Mouse (Mus musculus): ENCODE results near the gene Rab3il1.

Rab3il1 gene

GRCm38 (mm10) chr19:9982852-9983542 lies 18.5 kb upstream of the Rab3il1 start:
- DNase-seq (ENCODE audit: low read depth, low spot score): peak; percentile 41

DNA sequence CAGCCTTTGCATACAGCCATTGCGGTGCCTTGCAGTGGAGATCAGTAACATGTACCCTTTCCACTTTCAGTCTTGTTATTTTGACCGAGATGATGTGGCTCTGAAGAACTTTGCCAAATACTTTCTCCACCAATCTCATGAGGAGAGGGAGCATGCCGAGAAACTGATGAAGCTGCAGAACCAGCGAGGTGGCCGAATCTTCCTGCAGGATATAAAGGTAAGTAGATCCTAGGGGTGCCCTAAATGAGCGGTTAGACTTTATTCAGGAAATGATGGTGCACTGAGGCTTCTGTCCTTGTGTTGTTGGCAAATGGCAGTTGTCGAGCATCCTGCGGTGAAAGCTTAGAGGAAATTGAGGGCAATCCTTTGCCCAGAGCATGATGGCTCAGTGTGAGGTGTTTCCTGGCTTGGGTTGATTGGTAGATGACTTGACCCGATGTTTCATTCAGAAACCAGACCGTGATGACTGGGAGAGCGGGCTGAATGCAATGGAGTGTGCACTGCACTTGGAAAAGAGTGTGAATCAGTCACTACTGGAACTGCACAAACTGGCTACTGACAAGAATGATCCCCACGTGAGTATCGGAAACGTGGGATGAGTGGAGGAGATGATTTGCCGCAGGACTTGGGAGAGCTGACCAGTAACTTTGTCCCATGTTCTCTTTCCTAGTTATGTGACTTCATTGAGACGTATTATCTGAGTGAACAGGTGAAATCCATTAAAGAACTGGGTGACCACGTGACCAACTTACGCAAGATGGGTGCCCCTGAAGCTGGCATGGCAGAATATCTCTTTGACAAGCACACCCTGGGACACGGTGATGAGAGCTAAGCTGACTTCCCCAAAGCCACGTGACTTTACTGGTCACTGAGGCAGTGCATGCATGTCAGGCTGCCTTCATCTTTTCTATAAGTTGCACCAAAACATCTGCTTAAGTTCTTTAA lies 17.1 kb upstream of the Rab3il1 start:
- no peak for DNase-seq (ENCODE audit: low read depth, low spot score)

DNA sequence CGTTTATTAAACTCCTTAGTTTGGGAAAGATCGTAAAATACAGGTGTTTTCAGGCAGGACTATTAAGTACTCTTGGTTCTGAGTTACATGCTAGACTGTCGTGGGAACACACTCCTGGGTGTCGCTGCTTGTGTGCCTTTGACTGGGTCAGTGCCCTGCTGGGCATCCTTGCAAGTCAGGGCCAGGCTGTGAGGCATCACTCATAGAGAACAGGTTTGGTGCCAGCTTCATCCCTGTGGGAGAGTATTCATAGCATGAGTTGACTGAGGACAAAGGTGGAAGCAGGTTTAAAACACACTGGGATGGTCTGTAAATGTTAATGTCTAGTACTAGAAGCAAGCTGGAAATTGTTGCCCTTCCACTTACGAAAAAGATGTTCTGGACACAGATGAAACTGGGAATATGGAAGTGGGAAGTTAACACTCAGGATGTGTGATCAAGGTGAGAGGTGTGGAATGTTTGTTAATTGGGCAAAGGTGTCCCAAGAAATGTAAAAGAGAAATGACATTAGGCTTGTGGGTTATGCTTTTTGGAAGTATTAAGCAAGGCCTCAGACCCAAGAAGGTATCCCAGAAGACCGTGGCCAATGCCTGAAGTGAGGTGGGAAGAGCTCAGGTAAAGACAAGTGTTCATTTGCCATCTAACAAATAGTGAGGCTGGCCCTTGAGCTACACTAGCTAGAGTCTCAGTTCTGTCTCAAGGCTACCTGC lies 16.1 kb upstream of the Rab3il1 start:
- DNase-seq (ENCODE audit: low read depth, low spot score): no peak

GRCm38 (mm10) chr19:9985900-9986421 lies 15.5 kb upstream of the Rab3il1 start:
- no peak for DNase-seq (ENCODE audit: low read depth, low spot score)

- DNase-seq (ENCODE audit: low read depth, low spot score): no peak
Observed at GRCm38 (mm10) chr19:9987192-9987591, 14.3 kb upstream of the Rab3il1 start.

GRCm38 (mm10) chr19:9987593-9987992 lies 13.9 kb upstream of the Rab3il1 start:
- DNase-seq (ENCODE audit: low read depth, low spot score): no peak

DNA sequence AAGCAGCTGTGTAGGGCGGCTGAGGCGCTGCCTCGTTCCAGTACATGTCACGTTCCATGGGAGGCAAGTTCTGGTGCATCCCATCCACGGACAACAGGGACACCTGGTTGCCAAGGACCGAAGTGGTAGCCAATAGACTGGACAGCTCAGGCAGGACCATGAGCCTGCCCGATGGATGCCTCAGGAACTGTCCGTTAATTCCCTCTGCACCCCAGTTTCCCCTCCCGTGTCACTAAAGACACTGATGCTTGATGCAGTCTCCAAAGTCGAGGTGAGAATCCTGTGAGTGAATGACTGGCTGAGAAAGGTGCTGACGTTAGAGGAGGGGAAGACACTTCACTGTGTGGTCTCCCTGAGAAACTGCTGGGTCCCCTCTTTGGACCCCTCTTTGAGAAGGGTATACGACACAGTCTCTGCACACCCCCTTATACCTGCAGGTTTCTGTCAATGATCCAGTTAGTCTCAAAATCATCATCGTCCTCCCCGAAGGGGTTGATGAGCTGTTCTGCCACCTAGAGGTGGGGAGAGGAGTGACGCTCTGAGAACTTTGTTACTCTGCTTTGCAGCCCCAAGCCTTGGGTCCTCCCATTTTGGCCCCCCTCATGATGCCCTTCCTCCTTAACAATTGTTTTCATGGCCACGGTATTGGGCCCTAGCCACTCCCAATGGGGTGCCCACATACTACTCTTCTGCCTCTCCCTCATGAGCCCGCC lies 12.1 kb upstream of the Rab3il1 start:
- DNase-seq (ENCODE audit: low read depth, low spot score): peak; percentile 34

DNA sequence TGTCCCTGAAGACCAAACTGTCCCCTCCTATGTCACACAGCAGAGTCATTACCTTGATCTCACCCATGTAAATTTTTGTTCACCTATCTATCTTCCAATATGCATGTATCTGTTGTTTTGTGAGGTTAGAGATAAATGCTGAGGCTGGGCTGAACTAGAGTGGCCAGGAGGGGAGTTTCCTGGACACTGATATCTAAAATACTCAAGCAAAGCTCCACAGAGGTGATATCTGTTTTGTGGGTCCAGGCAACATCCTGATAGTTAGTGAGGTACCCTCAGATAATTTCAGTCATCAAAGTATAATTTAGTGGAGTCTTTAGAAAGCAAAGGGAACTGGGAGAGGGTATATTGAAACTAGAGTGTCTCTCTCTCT lies 11.6 kb upstream of the Rab3il1 start:
- no peak for DNase-seq (ENCODE audit: low read depth, low spot score)

GRCm38 (mm10) chr19:9991304-9991703 lies 10.2 kb upstream of the Rab3il1 start:
- peak; percentile 83 for DNase-seq (ENCODE audit: low read depth, low spot score)

GRCm38 (mm10) chr19:9992011-9992958 lies 9.2 kb upstream of the Rab3il1 start:
- peak; percentile 54 for DNase-seq (ENCODE audit: low read depth, low spot score)

DNA sequence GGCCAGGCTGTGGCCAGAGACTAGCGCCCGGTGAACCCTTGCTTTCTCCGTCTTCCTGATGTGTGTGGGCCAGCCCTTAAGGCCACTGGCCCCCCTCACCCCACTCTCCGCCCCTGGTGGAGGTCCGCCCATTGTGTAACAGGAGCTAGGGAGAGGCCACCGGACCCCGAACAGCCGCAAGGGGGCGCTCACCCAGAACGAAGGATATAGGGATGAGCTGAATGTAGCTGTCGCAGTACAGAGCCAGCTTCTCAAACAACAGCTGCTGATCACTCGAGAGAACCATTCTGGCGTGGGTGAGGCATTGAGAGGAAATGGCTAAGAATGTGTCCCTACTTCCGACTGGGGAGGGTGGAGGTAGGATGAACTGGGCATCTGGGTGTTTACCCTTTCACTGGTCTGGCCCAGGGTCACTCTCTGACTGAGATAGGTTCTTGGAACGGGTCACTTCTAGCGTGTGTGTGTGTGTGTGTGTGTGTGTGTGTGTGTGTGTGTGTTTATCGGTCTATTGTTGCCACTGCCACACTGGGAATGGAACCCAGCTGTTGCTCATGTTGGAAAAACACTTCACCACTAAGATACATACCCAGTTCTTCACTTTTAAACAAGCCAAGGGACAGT lies 8.3 kb upstream of the Rab3il1 start:
- DNase-seq (ENCODE audit: low read depth, low spot score): peak; percentile 89

DNA sequence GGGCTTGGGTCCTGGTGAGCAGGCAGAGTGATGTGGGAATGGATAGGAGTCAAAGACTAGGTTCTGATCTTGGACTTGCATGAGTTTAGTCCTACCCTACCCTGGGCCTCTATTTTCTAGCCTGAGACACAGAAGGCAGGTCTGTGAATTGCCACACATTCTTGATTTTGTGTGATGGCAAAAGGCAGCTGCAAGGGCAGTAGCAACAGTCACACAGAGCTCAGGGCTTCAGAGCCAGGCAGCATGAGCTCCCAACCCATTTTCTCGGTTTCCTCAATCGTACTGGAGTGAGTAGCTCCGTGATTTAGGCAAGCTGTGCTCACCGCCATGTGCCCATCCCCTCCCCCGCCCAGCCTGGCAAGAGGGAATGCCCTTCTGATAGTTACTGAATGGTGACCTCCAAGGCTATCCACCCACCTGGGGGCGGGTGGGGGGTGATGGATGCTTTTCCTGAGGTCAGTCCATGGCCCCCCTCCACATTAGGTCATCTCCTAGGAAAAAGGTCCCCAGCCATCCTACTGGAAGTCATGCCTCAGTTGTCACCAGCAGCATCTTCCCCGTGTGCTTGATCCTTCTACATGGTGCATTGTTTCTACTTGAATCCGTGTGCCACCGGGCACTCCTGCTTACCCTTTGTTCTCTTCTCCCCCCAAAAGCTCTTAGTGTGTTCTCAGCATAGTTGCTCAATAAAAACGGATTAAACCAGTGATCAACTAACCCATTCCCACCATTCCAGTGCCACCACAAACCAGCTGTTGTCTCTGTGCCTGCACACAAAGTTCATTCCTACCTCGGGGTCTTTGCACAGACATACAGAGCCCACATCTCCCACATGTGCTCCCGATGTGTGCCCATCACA lies 4.0 kb upstream of the Rab3il1 start:
- DNase-seq (ENCODE audit: low read depth, low spot score): no peak

GRCm38 (mm10) chr19:9998063-9998416 lies 3.4 kb upstream of the Rab3il1 start:
- no peak for DNase-seq (ENCODE audit: low read depth, low spot score)

- DNase-seq (ENCODE audit: low read depth, low spot score): no peak
Observed at GRCm38 (mm10) chr19:9998736-9999486, 2.6 kb upstream of the Rab3il1 start.

GRCm38 (mm10) chr19:10000330-10000729 lies 1.1 kb upstream of the Rab3il1 start:
- peak; percentile 50 for DNase-seq (ENCODE audit: low read depth, low spot score)

DNA sequence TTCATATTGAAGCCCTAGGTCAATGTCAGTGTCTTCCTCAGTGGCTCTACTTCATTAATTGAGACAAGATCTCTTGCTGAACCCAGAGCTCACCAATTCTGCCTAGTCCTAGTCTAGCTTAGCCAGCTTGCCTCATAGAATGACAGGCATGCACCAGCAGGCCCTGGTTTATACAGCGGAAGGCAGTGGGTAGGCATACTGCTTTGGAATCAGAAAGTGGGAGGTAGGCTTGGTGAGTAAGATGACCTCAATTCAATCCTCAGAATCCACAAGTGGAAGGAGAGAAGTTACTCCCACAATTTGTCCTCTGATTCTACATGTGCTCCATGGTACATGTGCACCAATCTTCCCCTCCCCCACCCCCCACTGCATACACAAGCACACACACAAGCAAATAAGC lies 2.2 kb downstream of the Rab3il1 start:
- DNase-seq (ENCODE audit: low read depth, low spot score): no peak

DNA sequence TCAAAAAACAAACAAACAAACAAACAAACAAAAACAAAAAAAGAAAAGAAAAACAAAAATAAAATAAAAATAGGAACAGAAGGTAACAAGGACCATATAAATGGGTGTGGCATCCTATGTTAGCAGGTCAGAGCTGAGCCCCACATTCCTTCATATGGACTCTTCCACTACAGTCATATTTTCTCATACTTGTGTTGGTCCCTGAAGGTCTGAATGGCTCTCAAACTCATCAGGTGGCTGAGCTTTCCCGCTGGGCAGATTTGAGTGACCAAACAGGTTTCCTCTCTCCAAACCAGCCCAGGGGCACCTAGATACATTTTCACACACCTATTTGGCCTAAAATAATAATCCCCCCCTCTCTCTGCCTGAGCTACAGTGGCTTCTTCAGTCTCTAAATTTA lies 9.9 kb downstream of the Rab3il1 start:
- no peak for DNase-seq (ENCODE audit: low read depth, low spot score)

- DNase-seq (ENCODE audit: low read depth, low spot score): peak; percentile 24
Observed at GRCm38 (mm10) chr19:10012827-10013278, 11.4 kb downstream of the Rab3il1 start.

All from ES-CJ7 (cell line).